Mouse (Mus musculus): ENCODE results near the gene Vash2. TPM values are rescaled to one million over a fixed set of nuclear protein-coding genes. Genes with fewer than 3 reads are reported as not detected.

Gene Vash2
- polyA plus RNA-seq, 1 experiment from 2014 or later, result 81.0 TPM

DNA sequence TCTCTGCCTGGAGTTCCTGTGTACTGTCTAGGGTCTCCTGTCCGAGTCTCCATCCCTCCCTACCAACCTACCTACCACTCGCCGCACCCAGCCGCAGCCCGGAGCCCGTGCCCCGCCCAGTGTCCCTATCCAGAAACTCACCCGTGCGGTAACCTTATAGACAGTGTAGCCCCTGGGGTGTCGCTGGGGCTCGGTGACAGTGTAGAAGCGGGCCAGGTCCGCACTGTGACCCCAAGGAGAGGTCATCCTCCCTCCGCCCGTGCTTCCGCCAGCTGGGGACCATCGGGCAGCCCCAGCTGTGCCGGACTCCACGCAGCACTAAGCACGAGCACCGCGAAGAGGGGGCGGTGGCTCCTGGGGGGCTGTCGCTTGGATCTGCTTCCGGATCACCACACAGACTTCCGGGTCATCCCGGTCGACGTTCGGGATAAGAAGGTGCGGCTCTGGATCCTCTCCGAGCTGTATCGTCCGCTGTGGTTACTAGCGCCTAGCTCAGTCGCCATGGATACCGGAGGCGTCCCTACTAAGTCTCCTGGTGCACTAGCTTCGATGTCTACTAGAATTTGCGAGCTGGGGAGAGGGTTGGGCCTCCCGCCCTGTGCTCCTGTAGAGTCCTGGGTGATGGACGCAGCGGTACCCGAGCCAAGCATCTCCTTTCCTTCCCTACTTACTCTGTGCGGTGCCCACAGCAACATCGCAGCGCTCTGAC, 67.5 kb downstream of the Vash2 start, which contains the start of gene Rps6kc1:
TSS of gene Rps6kc1 (minus strand) at position 356 of the 709 bp plus-strand sequence.
- no peaks in the 10 kb centered on the region for H3K36me3 ChIP-seq
- no peaks in the 10 kb centered on the region for H3K9me3 ChIP-seq (replicated peaks)
- peak within 1 kb of the TSS; percentile 66 for H3K4me3 ChIP-seq
- peak; percentile 95 for ATAC-seq (ENCODE audit: low FRiP score)
- peaks cover 20% of the 10 kb centered on the region for H3K4me1 ChIP-seq
- peak within 1 kb of the TSS; percentile 72 for H3K4me2 ChIP-seq (replicated peaks)
- H3K9ac ChIP-seq, result peak within 1 kb of the TSS; percentile 76
- H3K27me3 ChIP-seq, result 0 out of 2 replicates have a peak, but pooled peaks cover 2% of the 10 kb centered on the region
- under 1% methylated on average over 47 of the region's 47 CpGs for WGBS
- H3K27ac ChIP-seq, result peak within 1 kb of the TSS; percentile 69

- Histone ChIP-seq H3K4me2 (replicated peaks) (peak overlapping the region; percentile 72), H3K4me3 (peak overlapping the region; percentile 66), H3K27ac (no peak overlapping the region), H3K4me1 (peaks cover 20% of the 10 kb centered on the region), H3K36me3 (no peaks in the 10 kb centered on the region), H3K9ac (peak overlapping the region; percentile 76), H3K27me3 (0 out of 2 replicates have a peak, but pooled peaks cover 2% of the 10 kb centered on the region), H3K9me3 (replicated peaks) (no peaks in the 10 kb centered on the region)
- ATAC-seq (ENCODE audit: low FRiP score), result no peak
- WGBS, result 78% methylated on average over 6 of the region's 6 CpGs
Measured at GRCm38 (mm10) chr1:190910836-190911235, 68.3 kb downstream of the Vash2 start.

DNA sequence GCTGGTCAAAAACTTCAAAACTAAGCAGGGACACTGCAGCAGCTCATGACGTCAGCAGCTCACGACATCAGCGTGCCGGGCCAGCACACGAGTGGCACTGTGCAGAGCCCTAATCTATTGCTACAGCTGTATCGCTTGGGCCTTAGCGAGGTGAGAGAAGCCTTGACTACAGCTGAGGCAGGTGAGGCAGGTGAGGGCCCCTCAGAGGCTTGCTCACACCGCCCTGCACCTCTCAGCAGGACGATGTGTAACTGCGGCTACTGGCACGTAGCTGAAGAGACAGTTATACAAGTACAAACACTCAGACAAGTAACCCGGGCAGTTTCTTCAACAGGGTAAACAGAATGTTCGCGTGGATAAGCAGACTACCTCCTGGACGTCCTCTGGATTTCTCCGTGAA, 74.4 kb downstream of the Vash2 start:
- no peak overlapping the region for H3K4me3 ChIP-seq
- peaks cover 7% of the 10 kb centered on the region for H3K4me1 ChIP-seq
- ATAC-seq (ENCODE audit: low FRiP score), result no peak
- WGBS, result 95% methylated on average over 16 of the region's 16 CpGs
- peaks cover 16% of the 10 kb centered on the region for H3K36me3 ChIP-seq
- H3K9ac ChIP-seq, result no peak overlapping the region
- no peaks in the 10 kb centered on the region for H3K27me3 ChIP-seq
- no peaks in the 10 kb centered on the region for H3K9me3 ChIP-seq (replicated peaks)
- no peak overlapping the region for H3K27ac ChIP-seq
- H3K4me2 ChIP-seq (replicated peaks), result no peak overlapping the region

- Histone ChIP-seq H3K4me3 (no peak overlapping the region), H3K4me2 (replicated peaks) (no peak overlapping the region), H3K4me1 (peaks cover 3% of the 10 kb centered on the region; the same call in 1 of the 2 replicates), H3K36me3 (peaks cover 19% of the 10 kb centered on the region), H3K9ac (no peak overlapping the region), H3K27ac (no peak overlapping the region), H3K27me3 (no peaks in the 10 kb centered on the region), H3K9me3 (replicated peaks) (no peaks in the 10 kb centered on the region)
- WGBS, result 94% methylated on average over 3 of the region's 3 CpGs
- no peak for ATAC-seq (ENCODE audit: low FRiP score)
Measured at GRCm38 (mm10) chr1:190904136-190904535, 75.0 kb downstream of the Vash2 start.

DNA sequence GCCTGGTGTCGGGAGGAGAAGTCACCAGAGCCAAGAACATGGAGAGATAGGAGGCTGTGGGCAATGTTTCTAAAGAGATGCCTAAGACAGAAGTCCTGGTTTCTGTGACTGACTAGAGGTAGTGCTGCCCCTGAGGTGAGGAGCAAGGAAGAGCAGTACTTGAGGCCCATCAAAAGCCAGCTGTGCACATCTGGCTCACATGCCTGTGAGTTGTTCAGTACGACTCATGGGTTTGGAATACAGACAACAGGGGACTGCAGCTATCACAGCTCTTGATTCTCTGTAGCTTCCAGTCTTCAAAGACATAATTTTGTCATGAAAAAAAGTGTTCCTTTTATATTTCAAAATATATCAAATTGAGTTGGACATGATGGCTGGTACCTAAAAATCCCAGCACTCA, 78.0 kb downstream of the Vash2 start:
- no peak overlapping the region for H3K9ac ChIP-seq
- H3K4me3 ChIP-seq, result no peak overlapping the region
- ATAC-seq (ENCODE audit: low FRiP score), result no peak
- no peak overlapping the region for H3K27ac ChIP-seq
- H3K36me3 ChIP-seq, result peaks cover 45% of the 10 kb centered on the region
- WGBS, result 75% methylated on average over 2 of the region's 2 CpGs
- H3K4me1 ChIP-seq, result no peaks in the 10 kb centered on the region
- no peaks in the 10 kb centered on the region for H3K9me3 ChIP-seq (replicated peaks)
- H3K27me3 ChIP-seq, result no peaks in the 10 kb centered on the region
- H3K4me2 ChIP-seq (replicated peaks), result no peak overlapping the region

DNA sequence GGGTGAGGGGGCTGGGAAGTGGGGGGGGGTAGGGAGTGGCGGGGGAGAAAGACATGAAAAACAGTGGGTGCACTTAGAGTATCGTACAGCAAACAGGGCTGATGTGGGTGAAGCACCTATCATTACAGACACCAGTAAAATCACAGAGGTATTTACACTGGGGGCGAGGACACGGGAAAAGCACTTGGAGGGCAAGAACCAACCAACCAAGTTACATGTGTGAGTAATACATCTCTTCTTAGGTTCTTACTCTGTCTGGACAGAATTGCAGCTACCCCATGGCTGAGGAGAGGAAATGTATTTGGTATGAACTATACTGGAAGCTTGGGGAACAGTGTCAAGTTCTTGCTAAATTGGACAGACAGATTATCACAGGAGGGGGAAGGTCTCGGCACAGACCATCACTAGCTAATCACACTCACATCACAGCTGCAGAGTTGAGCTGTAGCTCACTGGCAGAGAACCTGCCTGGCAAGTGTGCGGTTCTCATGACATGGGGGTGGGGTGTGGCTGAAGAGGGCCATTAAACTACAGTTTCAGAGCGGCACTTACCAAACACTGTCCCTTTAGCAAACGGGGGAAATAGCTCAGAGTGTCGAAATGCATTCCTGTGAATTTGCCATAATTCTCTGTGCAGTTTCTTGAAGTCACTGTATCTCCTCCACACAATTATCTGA, 80.1 kb downstream of the Vash2 start:
- no peak for ATAC-seq (ENCODE audit: low FRiP score)
- peaks cover 55% of the 10 kb centered on the region for H3K36me3 ChIP-seq
- H3K4me2 ChIP-seq (replicated peaks), result no peak overlapping the region
- no peak overlapping the region for H3K4me3 ChIP-seq
- no peaks in the 10 kb centered on the region for H3K27me3 ChIP-seq
- no peak overlapping the region for H3K9ac ChIP-seq
- 93% methylated on average over 9 of the region's 9 CpGs for WGBS
- no peak overlapping the region for H3K27ac ChIP-seq
- H3K9me3 ChIP-seq (replicated peaks), result no peaks in the 10 kb centered on the region
- H3K4me1 ChIP-seq, result no peaks in the 10 kb centered on the region

DNA sequence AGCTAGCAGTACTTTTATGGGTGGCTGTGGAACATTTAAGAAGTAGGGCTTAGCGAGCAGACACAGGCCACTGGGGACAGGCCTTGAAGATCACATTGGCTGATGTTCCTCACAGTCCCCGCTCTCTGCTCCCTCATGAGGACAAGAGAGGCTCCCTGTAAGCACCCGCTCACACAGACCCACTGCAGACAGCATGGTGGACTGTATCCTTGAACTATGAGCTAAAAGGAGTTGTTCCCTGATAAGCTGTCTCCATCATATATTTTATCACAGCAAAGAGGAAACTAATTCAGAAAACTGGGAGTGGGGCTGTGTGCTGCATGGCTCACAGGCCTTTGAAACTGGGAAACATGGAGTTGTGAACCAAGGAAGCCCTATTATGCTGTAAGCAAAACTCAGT, 80.9 kb downstream of the Vash2 start:
- no peak overlapping the region for H3K4me3 ChIP-seq
- H3K36me3 ChIP-seq, result peaks cover 53% of the 10 kb centered on the region
- no peaks in the 10 kb centered on the region for H3K4me1 ChIP-seq
- no peaks in the 10 kb centered on the region for H3K27me3 ChIP-seq
- 95% methylated on average over 3 of the region's 3 CpGs for WGBS
- H3K9me3 ChIP-seq (replicated peaks), result no peaks in the 10 kb centered on the region
- H3K27ac ChIP-seq, result no peak overlapping the region
- no peak overlapping the region for H3K9ac ChIP-seq
- H3K4me2 ChIP-seq (replicated peaks), result no peak overlapping the region
- no peak for ATAC-seq (ENCODE audit: low FRiP score)

Other genes starting within 250 kb of the Vash2 start
- 23.9 and 29.1 TPM in 2 replicates for gene Rps6kc1, start 67.5 kb downstream of the Vash2 start, polyA plus RNA-seq (2016; fragmentation: Nextera tagmentation; extraction: Ambion mirVana)
- 63.1 and 64.4 TPM in 2 replicates for gene Angel2, start 54.2 kb downstream of the Vash2 start, polyA plus RNA-seq (2016; fragmentation: Nextera tagmentation; extraction: Ambion mirVana)
- gene Flvcr1, start 46.9 kb upstream of the Vash2 start, polyA plus RNA-seq (2016; fragmentation: Nextera tagmentation; extraction: Ambion mirVana), result 9.1 and 9.6 TPM in 2 replicates
- not detected in 2 replicates for gene Spata45, start 57.3 kb upstream of the Vash2 start, polyA plus RNA-seq (2016; fragmentation: Nextera tagmentation; extraction: Ambion mirVana)
- 14.5 and 17.6 TPM in 2 replicates for gene Tatdn3, start 83.6 kb upstream of the Vash2 start, polyA plus RNA-seq (2016; fragmentation: Nextera tagmentation; extraction: Ambion mirVana)
- 12.6 and 15.8 TPM in 2 replicates for gene Nsl1, start 83.7 kb upstream of the Vash2 start, polyA plus RNA-seq (2016; fragmentation: Nextera tagmentation; extraction: Ambion mirVana)
- gene Batf3, start 118.6 kb upstream of the Vash2 start, polyA plus RNA-seq (2016; fragmentation: Nextera tagmentation; extraction: Ambion mirVana), result 2.8 and 3.8 TPM in 2 replicates
- not detected in 2 replicates for gene Fam71a, start 185.5 kb upstream of the Vash2 start, polyA plus RNA-seq (2016; fragmentation: Nextera tagmentation; extraction: Ambion mirVana)
- 1.9 and 2.7 TPM in 2 replicates for gene Atf3, start 238.7 kb upstream of the Vash2 start, polyA plus RNA-seq (2016; fragmentation: Nextera tagmentation; extraction: Ambion mirVana)